Mouse (Mus musculus): Measurements from ENCODE around the gene Cd164. TPM values are rescaled to one million over a fixed set of nuclear protein-coding genes. Genes with fewer than 3 reads are reported as not detected.

The Cd164 gene
- total RNA-seq, 2 experiments from 2014 or later = 216 to 218 TPM

- DNase-seq = no peak
Measured at GRCm38 (mm10) chr10:41504996-41505395, 14.2 kb upstream of the Cd164 start.

- DNase-seq = peak; percentile 75
Measured at GRCm38 (mm10) chr10:41505446-41505845, 13.8 kb upstream of the Cd164 start.

GRCm38 (mm10) chr10:41509160-41509559 lies 10.1 kb upstream of the Cd164 start:
- peak; percentile 34 for DNase-seq

GRCm38 (mm10) chr10:41514301-41514700 lies 4.9 kb upstream of the Cd164 start:
- DNase-seq = peak; percentile 12

GRCm38 (mm10) chr10:41514921-41515320 lies 4.3 kb upstream of the Cd164 start:
- no peak for DNase-seq

GRCm38 (mm10) chr10:41518508-41518980 lies 670 bp upstream of the Cd164 start:
- peak; percentile 79 for DNase-seq

- DNase-seq = peak; percentile 68
Measured at GRCm38 (mm10) chr10:41519640-41520409, 611 bp downstream of the Cd164 start.

- no peak for DNase-seq
Measured at GRCm38 (mm10) chr10:41520410-41520673, 1.1 kb downstream of the Cd164 start.

- no peak for DNase-seq
Measured at GRCm38 (mm10) chr10:41523386-41523785, 4.2 kb downstream of the Cd164 start.

- DNase-seq = no peak
Measured at GRCm38 (mm10) chr10:41525696-41526095, 6.5 kb downstream of the Cd164 start.

GRCm38 (mm10) chr10:41529972-41530371 lies 10.8 kb downstream of the Cd164 start:
- no peak for DNase-seq

GRCm38 (mm10) chr10:41535991-41536390 lies 16.8 kb downstream of the Cd164 start:
- no peak for DNase-seq

GRCm38 (mm10) chr10:41536714-41537113 lies 17.5 kb downstream of the Cd164 start:
- DNase-seq = no peak

GRCm38 (mm10) chr10:41537226-41537982 lies 18.2 kb downstream of the Cd164 start:
- no peak for DNase-seq

- no peak for DNase-seq
Measured at GRCm38 (mm10) chr10:41537983-41538330, 18.7 kb downstream of the Cd164 start.

- no peak for DNase-seq
Measured at GRCm38 (mm10) chr10:41538986-41539385, 19.8 kb downstream of the Cd164 start.

GRCm38 (mm10) chr10:41542057-41542456 lies 22.8 kb downstream of the Cd164 start:
- DNase-seq = no peak

GRCm38 (mm10) chr10:41543439-41543838 lies 24.2 kb downstream of the Cd164 start:
- DNase-seq = no peak

GRCm38 (mm10) chr10:41543844-41544243 lies 24.6 kb downstream of the Cd164 start:
- no peak for DNase-seq

- no peak for DNase-seq
Measured at GRCm38 (mm10) chr10:41544481-41545190, 25.4 kb downstream of the Cd164 start.

GRCm38 (mm10) chr10:41545224-41545755 lies 26.1 kb downstream of the Cd164 start:
- no peak for DNase-seq

- DNase-seq = peak; percentile 16
Measured at GRCm38 (mm10) chr10:41546396-41547165, 27.4 kb downstream of the Cd164 start.

Data from heart, postnatal 4 days (tissue).